Mouse (Mus musculus): ENCODE data around the gene Wdtc1. TPM values are rescaled to one million over a fixed set of nuclear protein-coding genes. Genes with fewer than 3 reads are reported as not detected.

Gene Wdtc1
- total RNA-seq, 4 experiments from 2014 or later, result 53.6 to 58.0 (median 54.3) TPM

GRCm38 (mm10) chr4:133256820-133257219, 96.5 kb downstream of the Wdtc1 start:
- DNase-seq (ENCODE audit: low spot score in 2 of 2), result no peak

- no peak for DNase-seq (ENCODE audit: low spot score in 2 of 2)
Measured at GRCm38 (mm10) chr4:133255392-133255791, 97.9 kb downstream of the Wdtc1 start.

GRCm38 (mm10) chr4:133253412-133253811, 99.9 kb downstream of the Wdtc1 start:
- DNase-seq (ENCODE audit: low spot score in 2 of 2), result no peak

GRCm38 (mm10) chr4:133252089-133252488, 101.2 kb downstream of the Wdtc1 start:
- no peak for DNase-seq (ENCODE audit: low spot score in 2 of 2)

- DNase-seq (ENCODE audit: low spot score in 2 of 2), result no peak
Measured at GRCm38 (mm10) chr4:133251214-133251613, 102.1 kb downstream of the Wdtc1 start.

GRCm38 (mm10) chr4:133250609-133251008, 102.7 kb downstream of the Wdtc1 start:
- DNase-seq (ENCODE audit: low spot score in 2 of 2), result peak; percentile 65 to 75

- no peak for DNase-seq (ENCODE audit: low spot score in 2 of 2)
Measured at GRCm38 (mm10) chr4:133247806-133248449, 105.4 kb downstream of the Wdtc1 start.

GRCm38 (mm10) chr4:133247072-133247471, 106.2 kb downstream of the Wdtc1 start:
- no peak for DNase-seq (ENCODE audit: low spot score in 2 of 2)

- no peak for DNase-seq (ENCODE audit: low spot score in 2 of 2)
Measured at GRCm38 (mm10) chr4:133244289-133244688, 109.0 kb downstream of the Wdtc1 start.

GRCm38 (mm10) chr4:133243538-133243937, 109.7 kb downstream of the Wdtc1 start:
- no peak for DNase-seq (ENCODE audit: low spot score in 2 of 2)

- no peak for DNase-seq (ENCODE audit: low spot score in 2 of 2)
Measured at GRCm38 (mm10) chr4:133242710-133243109, 110.6 kb downstream of the Wdtc1 start.

Small RNAs within 50 kb of the gene (microRNA-seq; reads per million reads assigned to microRNA genes)
- gene Mir5122, result 4.6 to 5.7 reads per million in 2 experiments

Other genes with a start within 250 kb of the Wdtc1 start
- gene Wasf2, start 223.0 kb downstream of the Wdtc1 start, total RNA-seq (2022), result 10 to 100 TPM; 27.4 to 42.1 (median 38.9) TPM
- gene Cd164l2, start 141.3 kb downstream of the Wdtc1 start, total RNA-seq (2022), result 1 to 10 TPM; 3.7 to 6.9 (median 3.8) TPM
- gene Gpr3, start 140.9 kb downstream of the Wdtc1 start, total RNA-seq (2022), result 1 to 10 TPM; 6.0 to 9.0 (median 6.9) TPM
- 1 to 10 TPM; 3.6 to 6.6 (median 5.8) TPM for gene Map3k6, start 112.7 kb downstream of the Wdtc1 start, total RNA-seq (2022)
- 1 to 10 TPM; 3.4 to 5.3 (median 4.1) TPM for gene Sytl1, start 90.4 kb downstream of the Wdtc1 start, total RNA-seq (2022)
- 10 to 100 TPM; 84.3 to 91.2 (median 87.4) TPM for gene Tmem222, start 75.7 kb downstream of the Wdtc1 start, total RNA-seq (2022)
- 10 to 100 TPM; 52.8 to 59.1 (median 55.7) TPM for gene Slc9a1, start 16.2 kb upstream of the Wdtc1 start, total RNA-seq (2022)
- gene Tent5b, start 126.7 kb upstream of the Wdtc1 start, total RNA-seq (2022), result under 1 TPM in 2 of 4 experiments, not detected in 2; 0.14 to 0.26 TPM
- 100 to 1,000 TPM; 177 to 204 (median 186) TPM for gene Trnp1, start 145.1 kb upstream of the Wdtc1 start, total RNA-seq (2022)
- under 1 TPM in 2 of 4 experiments, not detected in 2; 0.35 to 0.62 TPM for gene Kdf1, start 165.5 kb upstream of the Wdtc1 start, total RNA-seq (2022)
- gene Nudc, start 192.5 kb upstream of the Wdtc1 start, total RNA-seq (2022), result 100 to 1,000 TPM; 139 to 165 (median 156) TPM
- gene Nr0b2, start 199.9 kb upstream of the Wdtc1 start, total RNA-seq (2022), result not detected
- 1 to 10 TPM; 6.8 to 8.9 (median 7.4) TPM for gene Gpatch3, start 221.3 kb upstream of the Wdtc1 start, total RNA-seq (2022)
- 10 to 100 TPM; 10.4 to 12.4 (median 11.3) TPM for gene Gpn2, start 230.9 kb upstream of the Wdtc1 start, total RNA-seq (2022)
- gene Sfn, start 248.7 kb upstream of the Wdtc1 start, total RNA-seq (2022), result 1 to 10 TPM; 1.6 to 2.2 (median 1.8) TPM